Mouse (Mus musculus) testis, adult 2 months (tissue): ENCODE results near the gene Mybl2. TPM values are rescaled to one million over a fixed set of nuclear protein-coding genes. Genes with fewer than 3 reads are reported as not detected.
A peak's percentile ranks its signal among the peaks of the same experiment; 100 is the strongest.
"Not testable (repeated sequence)": the region's sequence is repeated elsewhere in the genome, so short reads cannot be mapped to it uniquely, and the experiment has no call there.

Source experiments
- H3K27ac ChIP-seq: fragments of 200-500 bp; 2 replicates; pipeline ENCODE4 v1.5.1; 2012; ENCODE audit warnings: low read depth, low read length; ENCODE audit not compliant: control insufficient read depth, insufficient read depth
- H3K27me3 ChIP-seq: fragments of 200-500 bp; 2 replicates; pipeline ENCODE4 v1.6.1; 2012; ENCODE audit warnings: mild to moderate bottlenecking, low read length, moderate library complexity; ENCODE audit not compliant: control insufficient read depth, insufficient read depth
- H3K36me3 ChIP-seq: fragments of 200-500 bp; 2 replicates; pipeline ENCODE4 v1.6.1; 2012; ENCODE audit warnings: mild to moderate bottlenecking, low read length; ENCODE audit not compliant: control insufficient read depth, insufficient read depth
- H3K4me1 ChIP-seq: fragments of 200-500 bp; 2 replicates; pipeline ENCODE4 v1.6.1; 2012; ENCODE audit warnings: low read length; ENCODE audit not compliant: control insufficient read depth, insufficient read depth
- H3K4me3 ChIP-seq: fragments of 200-500 bp; 2 replicates; pipeline ENCODE4 v1.5.1; 2012; ENCODE audit warnings: low read depth, mild to moderate bottlenecking, low read length, moderate library complexity, mixed read lengths; ENCODE audit not compliant: control insufficient read depth
- CTCF ChIP-seq: fragments of 200-500 bp; IDR thresholded peaks from 2 replicates; pipeline ENCODE4 v1.5.1; 2012; ENCODE audit warnings: low read depth, mild to moderate bottlenecking, inconsistent platforms, low read length, moderate library complexity; ENCODE audit not compliant: control insufficient read depth, insufficient read depth, insufficient replicate concordance
- POLR2A ChIP-seq: fragments of 200-500 bp; IDR thresholded peaks from 2 replicates; pipeline ENCODE4 v1.6.1; 2012; ENCODE audit warnings: low read depth, mild to moderate bottlenecking, inconsistent platforms, low read length, moderate library complexity; ENCODE audit not compliant: control insufficient read depth
- polyA plus RNA-seq: library from polyadenylated mRNA; depleted of rRNA; stranded (reverse); fragments of >200 nt; gene quantifications from 2 replicates; pipeline ENCODE4 v1.2.3, GENCODE M21; 2012

Gene Mybl2
- polyA plus RNA-seq, 1 experiment, result 14.2 TPM

- TF ChIP-seq CTCF, result peak; percentile 58; the same call in 1 of the 2 replicates
- no peak for TF ChIP-seq POLR2A
- Histone ChIP-seq H3K4me3 (no peak overlapping the region), H3K4me1 (no peaks in the 10 kb centered on the region), H3K36me3 (peaks cover 1% of the 10 kb centered on the region; the same call in 1 of the 2 replicates), H3K27me3 (no peaks in the 10 kb centered on the region), H3K27ac (no peak overlapping the region)
These were observed 6.4 kb upstream of the Mybl2 start for GRCm38 (mm10) chr2:163048125-163048524.

DNA sequence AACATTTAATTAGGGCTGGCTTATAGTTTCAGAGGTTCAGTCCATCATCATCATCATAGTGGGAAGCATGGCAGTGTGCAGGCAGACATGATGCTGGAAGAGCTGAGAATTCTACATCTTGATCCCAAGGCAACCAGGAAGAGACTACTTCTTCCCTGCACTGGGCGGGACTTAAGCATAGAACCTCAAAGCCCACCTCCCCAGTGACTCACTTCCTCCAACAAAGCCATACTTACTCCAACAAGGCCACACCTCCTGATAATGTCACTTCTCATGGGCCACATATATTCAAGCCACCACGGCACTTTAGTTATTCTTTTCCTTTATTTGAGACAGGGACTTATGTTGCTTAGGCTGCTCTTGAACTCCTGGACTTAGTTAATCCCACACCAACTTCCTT, 5.4 kb upstream of the Mybl2 start:
- H3K36me3 ChIP-seq, result peaks cover 1% of the 10 kb centered on the region; the same call in 1 of the 2 replicates

GRCm38 (mm10) chr2:163051691-163052090, 2.8 kb upstream of the Mybl2 start:
- Histone ChIP-seq H3K27ac (no peak overlapping the region), H3K36me3 (peaks cover 1% of the 10 kb centered on the region; the same call in 1 of the 2 replicates), H3K27me3 (no peaks in the 10 kb centered on the region), H3K4me1 (peaks cover 16% of the 10 kb centered on the region), H3K4me3 (no peak overlapping the region)
- TF ChIP-seq POLR2A, result no peak
- no peak for TF ChIP-seq CTCF

More for the DNA sequence above, 5.4 kb upstream of the Mybl2 start:
- Histone ChIP-seq H3K27me3 (no peaks in the 10 kb centered on the region), H3K4me3 (no peak overlapping the region), H3K4me1 (peaks cover 5% of the 10 kb centered on the region), H3K27ac (no peak overlapping the region)
- TF ChIP-seq POLR2A, result no peak

DNA sequence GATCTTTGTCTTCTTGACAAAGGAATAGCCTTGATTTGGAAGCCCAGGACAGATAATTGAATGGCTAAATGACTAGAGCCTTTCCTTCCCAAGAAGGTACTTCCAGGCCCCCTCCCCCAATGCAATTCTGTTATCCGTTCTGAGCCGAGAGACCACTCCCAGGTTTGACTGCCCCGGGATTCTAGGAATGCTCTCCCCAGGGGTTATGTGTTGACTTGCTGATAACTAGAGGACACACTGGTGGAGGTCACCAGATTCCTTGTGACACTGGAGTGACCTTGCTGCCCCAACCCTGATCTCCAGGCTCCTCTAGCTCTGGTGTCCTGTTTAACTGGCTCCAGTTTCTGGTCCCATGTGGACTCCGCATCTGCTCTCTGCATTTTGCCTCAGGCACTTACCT, 2.4 kb upstream of the Mybl2 start:
- H3K36me3 ChIP-seq, result no peaks in the 10 kb centered on the region
- H3K27ac ChIP-seq, result no peak overlapping the region
- TF ChIP-seq CTCF (no peak), POLR2A (no peak)
- no peak overlapping the region for H3K4me3 ChIP-seq
- no peaks in the 10 kb centered on the region for H3K27me3 ChIP-seq
- H3K4me1 ChIP-seq, result peaks cover 16% of the 10 kb centered on the region

DNA sequence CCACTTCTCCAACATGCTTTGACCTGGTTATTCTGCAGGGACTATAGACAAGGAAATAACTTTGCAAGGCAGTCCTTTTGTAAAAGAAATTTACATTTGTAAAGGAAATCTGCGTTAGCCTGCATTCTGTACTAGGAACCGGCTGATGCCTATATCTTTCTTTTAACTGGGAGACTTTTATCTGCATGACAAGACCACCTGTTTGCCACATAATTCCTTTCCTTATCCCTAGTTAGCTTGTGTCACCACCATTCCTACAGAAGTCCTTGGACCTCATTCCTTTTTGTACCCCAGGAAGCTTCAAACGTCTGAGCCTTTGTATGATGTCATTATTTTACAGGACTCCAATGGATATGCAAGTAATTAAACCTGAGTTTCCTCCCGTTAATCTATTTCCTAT, 1.7 kb upstream of the Mybl2 start:
- Histone ChIP-seq H3K27me3 (no peaks in the 10 kb centered on the region), H3K27ac (no peak overlapping the region), H3K36me3 (no peaks in the 10 kb centered on the region), H3K4me1 (peaks cover 16% of the 10 kb centered on the region), H3K4me3 (no peak overlapping the region)
- TF ChIP-seq CTCF (no peak), POLR2A (no peak)

DNA sequence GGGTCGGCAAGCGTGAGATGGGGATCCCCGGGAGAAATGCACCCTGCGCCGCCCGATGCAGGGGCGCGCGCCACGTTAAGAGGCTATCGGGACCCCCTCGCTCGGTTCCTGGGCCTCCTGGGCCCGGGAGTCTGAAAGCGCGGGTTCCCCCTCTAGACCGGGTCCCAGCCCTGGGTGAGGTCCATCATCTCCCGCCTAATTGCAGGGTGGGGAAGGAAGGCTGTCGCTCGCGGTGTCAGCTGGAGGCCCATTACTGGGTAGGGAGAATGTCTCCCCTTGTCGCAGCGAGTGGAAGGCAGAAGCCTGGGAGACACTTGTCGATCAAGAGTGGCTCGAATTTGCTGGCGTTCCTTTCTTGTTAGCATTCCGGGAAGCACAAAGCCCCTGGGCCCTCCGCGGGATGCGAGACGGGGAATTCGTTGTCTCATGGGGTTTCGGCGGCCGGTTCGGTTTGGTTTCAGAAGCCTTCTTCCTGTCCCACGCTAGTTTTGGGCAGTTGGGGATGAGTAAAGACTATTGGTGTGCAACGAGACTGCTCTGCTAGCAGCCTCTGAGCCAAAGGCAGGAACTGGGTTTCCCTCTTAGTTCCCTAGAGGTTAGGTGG, 506 bp downstream of the Mybl2 start:
- Histone ChIP-seq H3K4me1 (peaks cover 16% of the 10 kb centered on the region), H3K36me3 (no peaks in the 10 kb centered on the region), H3K4me3 (peak overlapping the region; percentile 75), H3K27me3 (no peaks in the 10 kb centered on the region), H3K27ac (no peak overlapping the region)
- TF ChIP-seq CTCF, result no peak
- TF ChIP-seq POLR2A, result no peak

DNA sequence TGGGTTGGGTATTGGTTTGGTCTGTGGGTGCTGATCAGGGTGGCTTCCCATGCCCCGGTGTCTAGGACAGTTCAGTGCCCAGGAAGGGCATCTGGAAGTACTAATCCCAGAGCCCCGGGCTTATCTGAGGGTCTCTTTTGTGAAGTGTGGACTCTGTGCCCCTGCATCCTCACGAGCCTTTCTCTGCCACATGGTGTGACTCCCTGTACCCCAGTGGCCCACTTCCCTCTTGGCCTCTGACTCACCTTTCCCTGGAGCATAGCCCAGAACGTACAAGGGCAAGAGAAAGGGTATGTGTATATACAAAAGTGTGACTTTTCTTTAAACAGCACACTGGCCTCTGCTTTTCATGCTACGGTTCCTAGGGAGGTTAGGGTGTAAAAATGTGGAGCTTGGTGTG, 1.2 kb downstream of the Mybl2 start:
- TF ChIP-seq CTCF (no peak), POLR2A (no peak)
- no peaks in the 10 kb centered on the region for H3K36me3 ChIP-seq
- H3K27me3 ChIP-seq, result no peaks in the 10 kb centered on the region
- no peak overlapping the region for H3K4me3 ChIP-seq
- no peak overlapping the region for H3K27ac ChIP-seq
- peaks cover 16% of the 10 kb centered on the region for H3K4me1 ChIP-seq

DNA sequence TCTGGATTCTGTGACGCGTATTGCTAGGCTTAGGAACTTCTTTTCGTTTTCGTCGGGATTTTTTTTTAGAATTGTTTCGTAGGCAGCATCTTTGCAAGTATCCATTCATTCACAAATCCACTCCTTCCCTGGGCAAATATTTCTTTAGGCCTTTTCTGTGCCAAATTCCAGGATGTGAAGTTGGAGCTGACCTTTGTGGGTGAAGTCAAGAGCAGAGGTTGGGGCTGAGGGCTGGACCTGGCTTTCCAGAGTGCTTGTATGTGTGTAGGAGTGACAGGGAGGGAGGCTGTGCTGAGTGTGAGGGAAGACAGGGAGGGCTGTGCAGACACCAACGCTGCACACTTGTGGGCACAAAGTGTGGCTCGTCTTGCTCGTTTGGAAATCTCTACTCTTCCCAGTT, 2.1 kb downstream of the Mybl2 start:
- Histone ChIP-seq H3K4me1 (peaks cover 16% of the 10 kb centered on the region), H3K27me3 (no peaks in the 10 kb centered on the region), H3K4me3 (no peak overlapping the region), H3K27ac (no peak overlapping the region), H3K36me3 (no peaks in the 10 kb centered on the region)
- TF ChIP-seq POLR2A (no peak), CTCF (no peak)

DNA sequence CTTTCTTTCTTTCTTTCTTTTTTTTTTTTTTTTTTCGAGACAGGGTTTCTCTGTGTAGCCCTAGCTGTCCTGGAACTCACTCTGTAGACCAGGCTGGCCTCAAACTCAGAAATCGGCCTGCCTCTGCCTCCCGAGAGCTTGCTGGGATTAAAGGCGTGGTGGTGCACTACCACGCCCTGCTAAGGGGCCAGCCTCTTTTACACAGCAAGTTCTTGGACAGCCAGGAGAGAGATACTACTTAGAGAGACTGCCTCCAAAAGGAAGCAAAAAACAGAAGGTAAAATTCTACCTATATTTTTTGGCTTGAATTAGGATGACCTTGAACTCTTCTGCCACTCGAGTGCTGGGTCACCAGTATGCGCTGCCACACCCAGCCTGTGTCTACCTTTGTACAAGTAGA, 4.5 kb downstream of the Mybl2 start:
- H3K27me3 ChIP-seq, H3K36me3 ChIP-seq, H3K27ac ChIP-seq, H3K4me3 ChIP-seq: not testable (repeated sequence)
- peaks cover 13% of the 10 kb centered on the region for H3K4me1 ChIP-seq
